Mouse (Mus musculus) spleen, adult 2 months (tissue): Measurements from ENCODE around the gene March10.

Source experiments
- CTCF ChIP-seq: fragments of 200-500 bp; IDR thresholded peaks from 2 replicates; pipeline ENCODE4 v1.5.1; 2011; ENCODE audit warnings: mild to moderate bottlenecking, inconsistent platforms; ENCODE audit not compliant: insufficient read depth, insufficient read length, insufficient replicate concordance; ENCODE audit errors: extremely low read depth
- POLR2A ChIP-seq: fragments of 200-500 bp; IDR thresholded peaks from 2 replicates; pipeline ENCODE4 v1.6.1; 2011; ENCODE audit warnings: low read depth, low read length, inconsistent platforms

GRCm38 (mm10) chr11:105407846-105408441 lies 48.6 kb downstream of the March10 start:
- no peak for TF ChIP-seq CTCF
- TF ChIP-seq POLR2A: no peak
